Mouse (Mus musculus) yolk sac, embryonic 10.5 days (tissue): ENCODE data around the gene Dlst.
A peak's percentile ranks its signal among the peaks of the same experiment; 100 is the strongest.
"Not testable (repeated sequence)": the region's sequence is repeated elsewhere in the genome, so short reads cannot be mapped to it uniquely, and the experiment has no call there.

Experiments used
- DNase-seq: peaks from one replicate; pipeline ENCODE4 v3.0.0-alpha.2; 2017; ENCODE audit warnings: low spot score

Dlst gene

GRCm38 (mm10) chr12:85113917-85114316 lies 3.3 kb downstream of the Dlst start:
- DNase-seq: no peak

DNA sequence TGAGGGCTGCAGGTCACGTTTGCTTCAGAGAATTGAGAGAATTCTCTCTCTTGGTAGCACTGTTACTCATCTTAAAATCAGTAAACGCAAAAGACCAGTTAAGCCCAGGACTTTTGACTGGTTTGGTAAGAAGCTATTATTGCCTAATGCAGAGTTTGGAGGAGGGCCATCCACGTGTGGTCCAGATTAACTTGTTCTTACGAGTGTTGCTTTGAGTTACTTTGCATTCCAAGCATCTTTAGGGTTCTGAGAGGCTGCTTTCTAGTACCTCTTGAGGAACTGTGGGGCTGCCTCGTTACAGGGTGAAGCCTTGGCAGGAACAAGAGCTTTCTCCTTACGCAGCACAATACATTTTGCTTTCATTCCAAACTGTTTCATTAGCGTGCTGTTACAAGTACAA lies 5.0 kb downstream of the Dlst start:
- DNase-seq: no peak

GRCm38 (mm10) chr12:85121806-85122459 lies 11.3 kb downstream of the Dlst start:
- no peak for DNase-seq

- DNase-seq: no peak
Observed at GRCm38 (mm10) chr12:85123108-85123530, 12.5 kb downstream of the Dlst start.

DNA sequence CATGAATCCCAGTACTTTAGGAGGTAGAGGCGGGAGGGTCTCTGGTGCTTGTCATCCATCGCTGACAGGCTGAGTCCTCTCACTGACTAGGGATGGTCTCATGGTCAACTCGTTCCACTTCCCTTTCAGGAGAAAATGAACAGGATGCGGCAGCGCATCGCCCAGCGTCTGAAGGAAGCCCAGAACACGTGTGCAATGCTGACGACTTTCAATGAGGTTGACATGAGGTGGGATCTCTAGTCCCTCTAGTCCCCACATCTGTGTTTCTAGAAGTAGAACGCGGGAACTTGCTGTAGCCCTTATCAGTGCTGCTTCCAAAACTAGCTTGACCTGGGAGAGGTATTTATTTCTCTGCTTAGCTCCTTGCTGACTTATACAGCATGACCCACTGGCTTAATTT lies 13.0 kb downstream of the Dlst start:
- no peak for DNase-seq

- DNase-seq: no peak
Observed at GRCm38 (mm10) chr12:85124751-85125150, 14.1 kb downstream of the Dlst start.

- DNase-seq: no peak
Observed at GRCm38 (mm10) chr12:85126986-85127603, 16.5 kb downstream of the Dlst start.

GRCm38 (mm10) chr12:85129426-85129978 lies 18.9 kb downstream of the Dlst start:
- DNase-seq: no peak

DNA sequence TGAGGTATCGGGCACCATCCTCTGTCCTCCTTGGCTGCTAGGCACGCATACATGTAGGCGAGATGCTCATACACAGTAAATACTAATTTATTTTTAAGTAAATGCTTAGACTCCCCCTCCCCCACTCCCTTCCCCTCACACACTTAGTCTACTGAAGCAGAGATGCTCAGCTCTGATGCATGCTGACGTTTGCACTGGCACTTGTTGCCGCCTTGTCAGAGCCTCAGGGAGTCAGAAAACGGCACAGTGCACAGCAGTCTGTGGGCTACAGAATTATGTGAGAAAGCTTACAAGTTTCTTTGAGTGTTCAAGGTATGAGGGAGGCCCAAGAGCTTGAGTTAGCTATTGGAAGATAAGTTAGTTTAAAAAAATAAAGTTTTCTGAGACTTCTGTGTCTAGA lies 20.7 kb downstream of the Dlst start:
- no peak for DNase-seq

DNA sequence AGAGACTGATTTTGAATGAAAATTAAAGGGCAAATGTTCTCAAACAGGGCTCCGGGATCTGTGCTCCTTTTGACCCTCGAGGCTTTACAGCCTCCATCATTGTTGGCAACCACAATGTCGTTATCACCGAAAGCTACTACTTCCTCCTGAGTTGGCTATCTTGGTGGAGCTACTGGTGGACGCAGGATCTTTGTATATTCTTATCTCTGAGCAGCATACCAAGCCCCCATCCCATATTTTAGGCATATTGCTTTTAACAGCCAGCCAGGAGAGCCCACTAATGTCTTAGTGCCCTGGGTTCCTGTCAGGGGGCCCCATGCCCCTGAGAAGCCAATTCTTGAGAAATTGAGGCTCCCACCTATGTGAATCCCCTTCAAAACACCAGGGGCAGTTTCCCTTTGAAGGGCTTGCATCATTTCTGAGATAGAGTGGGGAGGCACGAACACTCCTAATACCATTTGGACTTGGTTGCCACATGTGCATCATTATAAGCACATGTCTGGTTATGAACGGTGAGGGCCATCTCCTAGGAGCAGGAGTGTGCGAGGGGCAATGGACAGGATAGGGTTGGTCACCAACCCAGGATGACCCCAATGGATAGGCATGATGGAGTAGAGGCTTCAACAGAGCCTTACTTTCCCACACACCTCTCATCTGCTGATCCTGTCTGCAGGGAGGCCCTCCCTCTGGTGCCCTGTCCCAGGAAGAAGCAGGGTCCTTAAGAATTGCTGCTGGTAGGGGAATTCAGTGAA lies 23.6 kb downstream of the Dlst start:
- DNase-seq: no peak

- no peak for DNase-seq
Observed at GRCm38 (mm10) chr12:85135513-85136470, 25.2 kb downstream of the Dlst start.

GRCm38 (mm10) chr12:85136627-85137026 lies 26.0 kb downstream of the Dlst start:
- no peak for DNase-seq

DNA sequence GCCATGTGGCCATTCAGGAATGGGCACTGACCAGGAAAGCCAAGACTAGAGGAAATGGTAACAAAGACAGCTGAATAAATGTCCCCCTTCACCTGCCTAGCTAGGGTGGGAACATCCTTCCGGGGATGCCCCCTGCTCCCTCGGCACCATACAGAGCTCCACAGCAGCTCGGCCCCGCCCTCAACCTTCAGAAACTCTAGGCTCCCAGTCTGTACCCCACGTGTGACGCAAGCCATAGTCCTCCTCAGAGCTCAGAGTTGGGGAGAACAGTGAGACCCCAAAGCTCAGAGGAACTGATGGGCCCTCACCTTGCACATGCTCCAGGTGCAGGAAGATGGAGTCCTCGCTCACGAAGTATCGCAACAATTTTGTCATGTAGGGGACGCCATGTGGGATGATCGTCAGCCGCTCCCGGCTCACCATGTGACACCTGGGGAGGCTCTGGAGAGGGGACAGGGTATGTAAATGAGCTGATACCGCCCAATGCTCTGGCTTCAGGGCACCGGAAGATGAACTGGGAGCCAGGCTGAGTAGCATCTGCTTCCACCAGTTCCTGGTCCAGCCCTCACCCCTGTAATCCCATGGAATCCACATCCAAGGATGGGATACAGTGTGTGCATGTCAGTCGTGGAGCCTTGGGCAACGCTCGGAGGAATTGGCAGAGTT lies 29.5 kb downstream of the Dlst start:
- DNase-seq: no peak

DNA sequence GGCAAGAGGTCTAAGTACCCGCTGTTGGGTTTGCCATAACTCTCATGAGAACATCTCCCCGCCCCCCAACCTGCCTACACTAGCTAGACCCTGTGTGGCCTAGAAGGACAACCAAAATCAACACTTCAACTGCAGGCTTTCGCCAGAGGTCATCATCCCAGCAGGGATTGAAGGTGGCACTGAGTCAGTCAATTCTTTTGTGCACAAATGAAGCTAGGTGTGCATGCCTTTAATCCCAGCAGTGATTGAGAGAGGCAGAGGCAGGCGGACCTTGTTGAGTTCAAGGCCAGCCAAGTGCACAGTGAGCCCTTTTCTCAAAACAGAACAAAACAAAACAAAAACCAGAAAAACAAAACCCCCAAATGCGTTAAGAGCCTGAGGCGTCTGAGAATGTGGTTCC lies 30.5 kb downstream of the Dlst start:
- DNase-seq: no peak

GRCm38 (mm10) chr12:85142803-85143202 lies 32.2 kb downstream of the Dlst start:
- peak; percentile 61 for DNase-seq

DNA sequence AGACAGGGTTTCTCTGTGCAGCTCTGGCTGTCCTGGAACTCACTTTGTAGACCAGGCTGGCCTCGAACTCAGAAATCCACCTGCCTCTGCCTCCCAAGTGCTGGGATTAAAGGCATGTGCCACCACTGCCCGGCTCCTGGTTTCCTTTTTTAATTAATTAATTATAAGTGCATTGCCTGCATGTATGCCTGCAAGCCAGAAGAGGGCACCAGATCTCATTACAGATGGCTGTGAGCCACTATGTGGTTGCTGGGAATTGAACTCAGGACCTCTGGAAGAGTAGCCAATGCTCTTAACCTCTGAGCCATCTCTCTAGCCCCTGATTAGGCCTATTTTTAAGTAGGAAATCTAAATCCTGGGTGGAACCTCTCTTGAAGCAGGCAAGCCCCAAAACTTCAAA lies 33.6 kb downstream of the Dlst start:
- not testable (repeated sequence) for DNase-seq

DNA sequence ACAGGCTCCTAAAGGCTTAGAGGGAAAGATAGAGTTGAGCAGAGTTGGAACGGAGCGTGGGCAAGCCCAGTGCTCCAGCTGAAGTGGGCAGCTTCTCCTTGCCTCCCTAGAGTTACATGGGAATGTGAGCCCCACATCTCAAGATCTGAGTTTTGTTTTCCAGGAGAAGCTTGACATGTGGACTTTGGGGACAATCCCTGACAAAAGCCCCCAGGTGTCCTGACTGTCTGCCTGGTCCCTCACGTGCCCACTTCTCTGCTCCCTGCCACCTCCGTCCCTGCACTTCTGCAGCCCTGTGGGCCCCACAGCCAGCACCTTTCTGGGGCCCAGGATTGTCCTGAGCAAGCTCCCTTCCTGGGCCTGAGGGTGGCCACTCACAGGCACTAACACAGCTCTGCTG lies 34.2 kb downstream of the Dlst start:
- DNase-seq: no peak

DNA sequence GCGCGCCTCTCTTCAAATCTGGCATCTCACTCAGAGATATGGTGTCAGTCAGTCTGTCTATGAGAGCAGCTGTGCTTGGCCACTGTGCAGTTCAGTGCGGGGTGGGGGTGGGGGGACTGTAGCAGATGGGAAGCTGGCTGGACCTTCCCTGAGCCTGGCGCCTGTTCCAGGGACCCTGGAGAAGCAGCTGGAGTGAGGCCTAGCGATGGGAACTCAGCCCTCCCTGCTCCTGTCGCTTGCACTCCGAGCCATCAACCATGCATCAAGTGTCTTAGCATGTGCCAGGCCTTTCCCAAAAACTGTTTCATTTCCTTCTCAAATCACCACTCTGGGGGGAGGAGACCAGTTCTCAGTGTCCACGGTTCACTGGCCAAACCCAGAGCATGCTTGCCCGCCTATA lies 35.0 kb downstream of the Dlst start:
- no peak for DNase-seq

DNA sequence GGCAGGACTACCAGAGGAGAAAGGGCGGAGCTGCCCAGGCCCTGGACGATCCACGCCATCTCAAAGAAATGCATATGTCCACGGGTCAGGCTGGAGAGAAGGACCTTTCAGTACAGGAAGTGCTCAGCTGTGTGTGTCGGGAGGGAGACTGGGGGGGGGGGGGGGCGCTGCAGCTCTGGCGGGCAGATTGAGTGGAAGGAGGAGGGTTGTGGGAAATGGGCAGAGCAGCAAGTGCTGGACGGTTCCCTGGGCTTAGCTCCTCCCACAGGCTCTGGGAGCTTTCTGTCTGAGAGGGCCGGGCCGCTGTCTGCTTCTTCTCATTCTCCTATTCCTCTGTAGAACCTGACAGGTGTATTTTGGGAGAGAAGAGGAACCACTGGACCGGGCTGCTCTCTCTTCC lies 35.7 kb downstream of the Dlst start:
- no peak for DNase-seq

DNA sequence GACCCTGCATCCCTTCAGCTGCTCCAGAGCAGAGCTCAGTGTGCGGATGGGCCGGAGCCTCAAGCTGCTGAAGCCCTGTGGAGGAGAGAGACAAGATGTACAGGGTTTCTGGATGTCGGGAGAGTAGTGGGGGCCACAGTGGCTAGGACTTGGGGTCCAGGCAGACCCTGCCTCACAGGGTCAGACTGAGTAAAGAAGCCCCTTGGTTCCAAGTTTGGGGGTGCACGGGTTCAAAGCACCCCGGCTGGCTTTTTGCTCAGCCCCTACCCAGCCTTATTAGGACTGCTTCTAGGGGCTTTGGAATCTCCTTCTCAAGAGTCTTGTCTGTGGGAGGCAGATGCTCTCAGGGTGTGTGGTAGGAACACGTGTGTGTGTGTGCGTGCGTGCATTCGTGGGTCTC lies 36.2 kb downstream of the Dlst start:
- DNase-seq: no peak

GRCm38 (mm10) chr12:85150321-85151001 lies 39.8 kb downstream of the Dlst start:
- DNase-seq: no peak
